Mouse (Mus musculus) forelimb bud, embryonic 11.5 days (tissue): ENCODE measurements around the gene Cpz.

Experiments used
- DNase-seq: peaks from one replicate; pipeline ENCODE4 v3.0.0-alpha.2; 2012; ENCODE audit warnings: low read depth, low spot score

Gene Cpz

GRCm38 (mm10) chr5:35530442-35530841 is 4.9 kb upstream of the Cpz start:
- peak; percentile 52 for DNase-seq

GRCm38 (mm10) chr5:35524381-35524780 is 1.1 kb downstream of the Cpz start:
- DNase-seq = peak; percentile 31

GRCm38 (mm10) chr5:35523735-35524134 is 1.8 kb downstream of the Cpz start:
- DNase-seq = peak; percentile 76

- DNase-seq = no peak
Observed at GRCm38 (mm10) chr5:35516781-35517180, 8.7 kb downstream of the Cpz start.

- DNase-seq = peak; percentile 76
Observed at GRCm38 (mm10) chr5:35510589-35510988, 14.9 kb downstream of the Cpz start.

GRCm38 (mm10) chr5:35505016-35505415 is 20.5 kb downstream of the Cpz start:
- DNase-seq = no peak

- no peak for DNase-seq
Observed at GRCm38 (mm10) chr5:35497344-35497743, 28.2 kb downstream of the Cpz start.

GRCm38 (mm10) chr5:35495989-35496388 is 29.5 kb downstream of the Cpz start:
- no peak for DNase-seq

- no peak for DNase-seq
Observed at GRCm38 (mm10) chr5:35494773-35495390, 30.6 kb downstream of the Cpz start.

GRCm38 (mm10) chr5:35493770-35494169 is 31.7 kb downstream of the Cpz start:
- DNase-seq = peak; percentile 57

- no peak for DNase-seq
Observed at GRCm38 (mm10) chr5:35479521-35479920, 46.0 kb downstream of the Cpz start.

- DNase-seq = no peak
Observed at GRCm38 (mm10) chr5:35475236-35475635, 50.3 kb downstream of the Cpz start.

- no peak for DNase-seq
Observed at GRCm38 (mm10) chr5:35470885-35471528, 54.5 kb downstream of the Cpz start.

- DNase-seq = peak; percentile 63
Observed at GRCm38 (mm10) chr5:35465966-35466635, 59.4 kb downstream of the Cpz start.

GRCm38 (mm10) chr5:35462081-35462480 is 63.4 kb downstream of the Cpz start:
- no peak for DNase-seq

GRCm38 (mm10) chr5:35459760-35460159 is 65.7 kb downstream of the Cpz start:
- DNase-seq = no peak

GRCm38 (mm10) chr5:35458267-35458666 is 67.2 kb downstream of the Cpz start:
- no peak for DNase-seq

- no peak for DNase-seq
Observed at GRCm38 (mm10) chr5:35457364-35457763, 68.1 kb downstream of the Cpz start.

GRCm38 (mm10) chr5:35454187-35454800 is 71.2 kb downstream of the Cpz start:
- peak; percentile 34 for DNase-seq
